Mouse (Mus musculus) small intestine, adult 2 months (tissue): Measurements from ENCODE around the gene Havcr1.

Experiments
- CTCF ChIP-seq: fragments of 200-500 bp; IDR thresholded peaks from 2 replicates; pipeline ENCODE4 v1.5.1; 2012; ENCODE audit warnings: low read depth, mild to moderate bottlenecking, control low read depth, inconsistent platforms, low read length, moderate library complexity, mixed read lengths; ENCODE audit not compliant: insufficient replicate concordance, insufficient read length; ENCODE audit errors: extremely low read depth
- POLR2A ChIP-seq: fragments of 200-500 bp; IDR thresholded peaks from 2 replicates; pipeline ENCODE4 v1.6.1; 2012; ENCODE audit warnings: low read depth, mild to moderate bottlenecking, control low read depth, inconsistent platforms, low read length, moderate library complexity

DNA sequence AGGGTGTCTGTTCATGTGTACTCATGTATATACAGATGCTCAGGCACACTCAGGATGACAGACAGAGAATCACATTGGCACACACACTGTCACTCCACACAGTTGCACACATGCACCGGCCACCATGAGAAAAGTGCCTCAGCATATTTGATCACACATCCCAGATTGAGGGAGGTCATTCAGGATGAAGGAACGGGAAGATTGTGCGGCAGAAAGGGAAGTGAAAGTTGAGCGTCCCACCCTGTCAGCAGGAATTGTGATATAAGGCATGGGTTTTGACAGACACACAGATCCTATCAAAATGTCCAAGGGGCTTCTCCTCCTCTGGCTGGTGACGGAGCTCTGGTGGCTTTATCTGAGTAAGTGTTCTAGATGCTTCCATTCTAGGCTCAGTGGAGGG, 75.6 kb downstream of the Havcr1 start, which contains the start of gene Timd4:
- TF ChIP-seq POLR2A (no peak), CTCF (no peak)
